Mouse (Mus musculus): ENCODE results near the gene H2-DMb2. TPM values are rescaled to one million over a fixed set of nuclear protein-coding genes. Genes with fewer than 3 reads are reported as not detected.

Gene H2-DMb2
- polyA plus RNA-seq, 1 experiment from 2014 or later = 0.53 TPM

GRCm38 (mm10) chr17:34099531-34099930, 43.6 kb upstream of the H2-DMb2 start:
- Histone ChIP-seq H3K4me2 (replicated peaks; ENCODE audit: low read depth) (no peak overlapping the region), H3K27ac (replicated peaks) (no peak overlapping the region), H3K4me1 (replicated peaks; ENCODE audit: control insufficient read depth, insufficient read depth) (no peaks in the 10 kb centered on the region), H3K4me3 (ENCODE audit: low read depth, low read length) (no peak overlapping the region), H3K9me3 (ENCODE audit: control insufficient read depth, low read length) (no peaks in the 10 kb centered on the region), H3K9ac (ENCODE audit: low read length) (no peak overlapping the region), H3K36me3 (ENCODE audit: control insufficient read depth, insufficient read depth, low read length) (no peaks in the 10 kb centered on the region), H3K27me3 (ENCODE audit: control insufficient read depth, insufficient read depth, low read length) (no peaks in the 10 kb centered on the region)
- no peak for ATAC-seq (ENCODE audit: low FRiP score, low TSS enrichment)
- 40% methylated on average over 5 of the region's 5 CpGs for WGBS
- TF ChIP-seq EP300 (optimal IDR thresholded peaks at IDR 0.05) (no peak), CTCF (IDR thresholded peaks at IDR 0.05; ENCODE audit: low read depth) (no peak)
- no peak for DNase-seq (ENCODE audit: low spot score)

DNA sequence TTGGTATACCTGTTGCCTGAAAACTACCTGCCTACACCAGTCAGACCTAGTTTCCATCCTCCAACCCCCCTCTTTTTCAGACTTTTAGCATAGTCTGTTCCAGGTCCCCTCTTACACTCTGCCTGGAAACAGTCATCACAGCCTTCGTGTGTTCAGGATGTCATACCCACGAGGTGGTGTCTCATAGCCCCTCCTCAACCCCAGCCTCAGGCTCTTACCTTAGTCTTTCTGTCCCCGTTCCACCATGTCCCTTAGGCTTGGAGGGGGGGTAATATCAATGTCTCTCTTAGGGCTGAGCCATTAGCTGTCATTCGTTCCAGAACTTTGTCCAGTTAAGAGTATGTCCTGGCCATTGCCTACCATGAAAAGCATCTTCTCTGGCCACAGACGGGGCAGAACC, 41.9 kb upstream of the H2-DMb2 start:
- no peak overlapping the region for H3K9ac ChIP-seq (ENCODE audit: low read length)
- no peaks in the 10 kb centered on the region for H3K4me1 ChIP-seq (replicated peaks; ENCODE audit: control insufficient read depth, insufficient read depth)
- no peaks in the 10 kb centered on the region for H3K27me3 ChIP-seq (ENCODE audit: control insufficient read depth, insufficient read depth, low read length)
- H3K4me2 ChIP-seq (replicated peaks; ENCODE audit: low read depth) = no peak overlapping the region
- TF ChIP-seq CTCF (IDR thresholded peaks at IDR 0.05; ENCODE audit: low read depth) = no peak
- no peak overlapping the region for H3K27ac ChIP-seq (replicated peaks)
- 27% methylated on average over 5 of the region's 5 CpGs for WGBS
- DNase-seq (ENCODE audit: low spot score) = no peak
- no peaks in the 10 kb centered on the region for H3K36me3 ChIP-seq (ENCODE audit: control insufficient read depth, insufficient read depth, low read length)
- no peak overlapping the region for H3K4me3 ChIP-seq (ENCODE audit: low read depth, low read length)
- peak; percentile 1; the same call in 1 of the 2 replicates for ATAC-seq (ENCODE audit: low FRiP score, low TSS enrichment)
- no peaks in the 10 kb centered on the region for H3K9me3 ChIP-seq (ENCODE audit: control insufficient read depth, low read length)

- Histone ChIP-seq H3K4me2 (replicated peaks; ENCODE audit: low read depth) (peak overlapping the region; percentile 47), H3K27me3 (ENCODE audit: control insufficient read depth, insufficient read depth, low read length) (no peaks in the 10 kb centered on the region), H3K36me3 (ENCODE audit: control insufficient read depth, insufficient read depth, low read length) (no peaks in the 10 kb centered on the region), H3K4me1 (replicated peaks; ENCODE audit: control insufficient read depth, insufficient read depth) (no peaks in the 10 kb centered on the region), H3K9ac (ENCODE audit: low read length) (no peak overlapping the region), H3K9me3 (ENCODE audit: control insufficient read depth, low read length) (no peaks in the 10 kb centered on the region), H3K4me3 (ENCODE audit: low read depth, low read length) (no peak overlapping the region), H3K27ac (replicated peaks) (0 out of 2 replicates have a peak overlapping the region, but pooled peaks have one; percentile 30)
- DNase-seq (ENCODE audit: low spot score) = peak; percentile 92
- 4% methylated on average over 12 of the region's 12 CpGs for WGBS
- TF ChIP-seq EP300 (optimal IDR thresholded peaks at IDR 0.05) (no peak), CTCF (IDR thresholded peaks at IDR 0.05; ENCODE audit: low read depth) (peak; percentile 92)
- peak; percentile 75 for ATAC-seq (ENCODE audit: low FRiP score, low TSS enrichment)
Measured at GRCm38 (mm10) chr17:34101604-34102032, 41.5 kb upstream of the H2-DMb2 start.

DNA sequence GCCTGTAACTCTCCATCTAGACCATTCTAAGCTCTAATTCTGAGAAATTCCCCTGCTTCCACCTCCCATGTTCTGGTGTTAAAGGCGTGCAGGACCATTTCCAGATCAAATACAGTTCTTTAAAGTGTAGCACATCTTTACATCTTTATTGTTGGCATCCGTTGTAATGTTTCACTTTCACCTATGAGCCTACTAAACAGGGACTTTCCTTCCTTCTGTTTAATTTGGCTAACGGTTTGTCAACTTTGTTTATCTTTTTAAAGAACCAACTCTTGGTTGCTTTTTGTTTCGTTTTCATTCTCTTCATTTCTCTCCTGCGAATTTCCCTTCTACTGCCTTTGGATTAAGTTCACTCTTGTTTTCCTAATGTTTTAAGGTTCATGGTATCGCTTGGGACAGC, 40.3 kb upstream of the H2-DMb2 start:
- ATAC-seq (ENCODE audit: low FRiP score, low TSS enrichment) (no peak), DNase-seq (ENCODE audit: low spot score) (no peak)
- no peaks in the 10 kb centered on the region for H3K4me1 ChIP-seq (replicated peaks; ENCODE audit: control insufficient read depth, insufficient read depth)
- no peak overlapping the region for H3K9ac ChIP-seq (ENCODE audit: low read length)
- no peaks in the 10 kb centered on the region for H3K27me3 ChIP-seq (ENCODE audit: control insufficient read depth, insufficient read depth, low read length)
- no peaks in the 10 kb centered on the region for H3K9me3 ChIP-seq (ENCODE audit: control insufficient read depth, low read length)
- TF ChIP-seq EP300 (optimal IDR thresholded peaks at IDR 0.05) (no peak), CTCF (IDR thresholded peaks at IDR 0.05; ENCODE audit: low read depth) (no peak)
- no peak overlapping the region for H3K4me2 ChIP-seq (replicated peaks; ENCODE audit: low read depth)
- no peak overlapping the region for H3K27ac ChIP-seq (replicated peaks)
- no peaks in the 10 kb centered on the region for H3K36me3 ChIP-seq (ENCODE audit: control insufficient read depth, insufficient read depth, low read length)
- WGBS = 48% methylated on average over 6 of the region's 6 CpGs
- no peak overlapping the region for H3K4me3 ChIP-seq (ENCODE audit: low read depth, low read length)

- Histone ChIP-seq H3K4me3 (ENCODE audit: low read depth, low read length) (no peak overlapping the region), H3K27ac (replicated peaks) (no peak overlapping the region), H3K4me1 (replicated peaks; ENCODE audit: control insufficient read depth, insufficient read depth) (no peaks in the 10 kb centered on the region), H3K36me3 (ENCODE audit: control insufficient read depth, insufficient read depth, low read length) (peaks cover 4% of the 10 kb centered on the region; the same call in 1 of the 2 replicates), H3K9me3 (ENCODE audit: control insufficient read depth, low read length) (no peaks in the 10 kb centered on the region), H3K27me3 (ENCODE audit: control insufficient read depth, insufficient read depth, low read length) (no peaks in the 10 kb centered on the region), H3K4me2 (replicated peaks; ENCODE audit: low read depth) (no peak overlapping the region), H3K9ac (ENCODE audit: low read length) (no peak overlapping the region)
- WGBS = 61% methylated on average over 9 of the region's 9 CpGs
- no peak for DNase-seq (ENCODE audit: low spot score)
- ATAC-seq (ENCODE audit: low FRiP score, low TSS enrichment) = no peak
- no peak for TF ChIP-seq EP300 (optimal IDR thresholded peaks at IDR 0.05)
- TF ChIP-seq CTCF (IDR thresholded peaks at IDR 0.05; ENCODE audit: low read depth) = no peak
Measured at GRCm38 (mm10) chr17:34104804-34105203, 38.3 kb upstream of the H2-DMb2 start.

DNA sequence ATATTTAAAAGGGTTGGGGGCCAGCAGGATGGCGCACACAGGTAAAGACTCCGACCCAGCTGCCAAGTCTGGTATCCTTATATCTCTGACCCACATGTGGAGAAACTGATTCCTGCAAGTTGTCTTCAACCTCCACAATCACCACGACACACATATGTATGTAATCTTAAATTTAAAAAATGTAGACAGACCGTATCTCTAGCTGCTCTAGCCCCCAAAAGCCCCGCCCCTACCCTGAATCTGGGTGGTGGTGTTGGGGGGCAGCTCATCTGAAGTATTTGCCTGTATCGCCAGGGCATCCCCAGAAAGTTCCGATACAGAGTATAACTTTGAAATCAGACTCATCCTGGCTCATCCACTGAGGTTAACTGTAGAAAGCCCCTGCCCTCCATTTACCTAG, 36.6 kb upstream of the H2-DMb2 start:
- no peak overlapping the region for H3K4me3 ChIP-seq (ENCODE audit: low read depth, low read length)
- DNase-seq (ENCODE audit: low spot score) (no peak), ATAC-seq (ENCODE audit: low FRiP score, low TSS enrichment) (no peak)
- no peak overlapping the region for H3K27ac ChIP-seq (replicated peaks)
- 86% methylated on average over 7 of the region's 7 CpGs for WGBS
- H3K36me3 ChIP-seq (ENCODE audit: control insufficient read depth, insufficient read depth, low read length) = peaks cover 12% of the 10 kb centered on the region
- no peak overlapping the region for H3K9ac ChIP-seq (ENCODE audit: low read length)
- no peak overlapping the region for H3K4me2 ChIP-seq (replicated peaks; ENCODE audit: low read depth)
- no peaks in the 10 kb centered on the region for H3K9me3 ChIP-seq (ENCODE audit: control insufficient read depth, low read length)
- no peaks in the 10 kb centered on the region for H3K27me3 ChIP-seq (ENCODE audit: control insufficient read depth, insufficient read depth, low read length)
- TF ChIP-seq CTCF (IDR thresholded peaks at IDR 0.05; ENCODE audit: low read depth) (no peak), EP300 (optimal IDR thresholded peaks at IDR 0.05) (no peak)
- no peaks in the 10 kb centered on the region for H3K4me1 ChIP-seq (replicated peaks; ENCODE audit: control insufficient read depth, insufficient read depth)
